Mouse (Mus musculus) testis, adult 2 months (tissue): ENCODE data around the gene Gm13271.
"Not testable (repeated sequence)": the region's sequence is repeated elsewhere in the genome, so short reads cannot be mapped to it uniquely, and the experiment has no call there.

ENCODE experiments used
- CTCF ChIP-seq: fragments of 200-500 bp; IDR thresholded peaks from 2 replicates; pipeline ENCODE4 v1.5.1; 2012; ENCODE audit warnings: low read depth, mild to moderate bottlenecking, inconsistent platforms, low read length, moderate library complexity; ENCODE audit not compliant: control insufficient read depth, insufficient read depth, insufficient replicate concordance
- POLR2A ChIP-seq: fragments of 200-500 bp; IDR thresholded peaks from 2 replicates; pipeline ENCODE4 v1.6.1; 2012; ENCODE audit warnings: low read depth, mild to moderate bottlenecking, inconsistent platforms, low read length, moderate library complexity; ENCODE audit not compliant: control insufficient read depth

GRCm38 (mm10) chr4:88779550-88779949 lies 24.9 kb downstream of the Gm13271 start, which contains the start of gene Gm13272:
- not testable (repeated sequence) for TF ChIP-seq CTCF, POLR2A
